Mouse (Mus musculus) neural tube, embryonic 15.5 days (tissue): Measurements from ENCODE around the gene 4921507P07Rik. TPM values are rescaled to one million over a fixed set of nuclear protein-coding genes. Genes with fewer than 3 reads are reported as not detected.
A peak's percentile ranks its signal among the peaks of the same experiment; 100 is the strongest.

Experiments used
- ATAC-seq: fragments of 200-750 bp; cut with Nextera tagmentation; 2 replicates; pipeline ENCODE4 v1.8.0; 2017; ENCODE audit warnings: mild to moderate bottlenecking, moderate TSS enrichment, moderate library complexity; ENCODE audit not compliant: low FRiP score
- H3K27ac ChIP-seq: fragments of 300-500 bp; sonication (generic); replicated peaks from 2 replicates; pipeline ENCODE4 v1.5.1; 2015; ENCODE audit warnings: mild to moderate bottlenecking, inconsistent platforms
- H3K27me3 ChIP-seq: fragments of 300-500 bp; sonication (generic); replicated peaks from 2 replicates; pipeline ENCODE4 v1.6.1; 2015; ENCODE audit warnings: inconsistent platforms
- H3K36me3 ChIP-seq: fragments of 300-500 bp; sonication (generic); 2 replicates; pipeline ENCODE4 v1.6.1; 2015; ENCODE audit warnings: inconsistent platforms
- H3K4me1 ChIP-seq: fragments of 300-500 bp; sonication (generic); 2 replicates; pipeline ENCODE4 v1.6.1; 2015; ENCODE audit warnings: inconsistent platforms
- H3K4me2 ChIP-seq: fragments of 300-500 bp; sonication (generic); 2 replicates; pipeline ENCODE4 v1.6.1; 2015; ENCODE audit warnings: inconsistent platforms, mild to moderate bottlenecking, moderate library complexity
- H3K4me3 ChIP-seq: fragments of 300-500 bp; sonication (generic); replicated peaks from 2 replicates; pipeline ENCODE4 v1.5.1; 2015; ENCODE audit warnings: mild to moderate bottlenecking, inconsistent platforms
- H3K9ac ChIP-seq: fragments of 300-500 bp; sonication (generic); replicated peaks from 2 replicates; pipeline ENCODE4 v1.6.1; 2015; ENCODE audit warnings: mild to moderate bottlenecking, inconsistent platforms
- H3K9me3 ChIP-seq: fragments of 300-500 bp; sonication (generic); replicated peaks from 2 replicates; pipeline ENCODE4 v1.6.1; 2016; ENCODE audit warnings: inconsistent platforms
- WGBS: fragments of 180-500 bp; shearing (Covaris S2); methylation state at CpG from one replicate; pipeline ENCODE4 v1.1.7; 2015; ENCODE audit warnings: mixed read lengths; 5-methylcytosine and 5-hydroxymethylcytosine counted together
- microRNA-seq: library from miRNA; unstranded; fragments of <30 nt; microRNA quantifications from one replicate; pipeline ENCODE4, GENCODE M21; 2017
- polyA plus RNA-seq: library from polyadenylated mRNA; unstranded; fragments of >200 nt; fragmentation: Nextera tagmentation; extraction: Ambion mirVana; gene quantifications from 2 replicates; pipeline ENCODE4 v1.2.1, GENCODE M21; 2015

The 4921507P07Rik gene
- polyA plus RNA-seq, 1 experiment from 2014 or later, result 2.8 TPM

GRCm38 (mm10) chr6:50527416-50527815 lies 69.0 kb downstream of the 4921507P07Rik start:
- H3K4me3 ChIP-seq, result no peak overlapping the region
- 55% methylated on average over 9 of the region's 9 CpGs for WGBS
- H3K9ac ChIP-seq, result no peak overlapping the region
- no peaks in the 10 kb centered on the region for H3K36me3 ChIP-seq
- H3K27me3 ChIP-seq, result no peaks in the 10 kb centered on the region
- peaks cover 4% of the 10 kb centered on the region; the same call in 1 of the 2 replicates for H3K4me1 ChIP-seq
- no peak overlapping the region for H3K27ac ChIP-seq
- H3K4me2 ChIP-seq, result no peak overlapping the region
- no peak for ATAC-seq
- H3K9me3 ChIP-seq, result no peaks in the 10 kb centered on the region

DNA sequence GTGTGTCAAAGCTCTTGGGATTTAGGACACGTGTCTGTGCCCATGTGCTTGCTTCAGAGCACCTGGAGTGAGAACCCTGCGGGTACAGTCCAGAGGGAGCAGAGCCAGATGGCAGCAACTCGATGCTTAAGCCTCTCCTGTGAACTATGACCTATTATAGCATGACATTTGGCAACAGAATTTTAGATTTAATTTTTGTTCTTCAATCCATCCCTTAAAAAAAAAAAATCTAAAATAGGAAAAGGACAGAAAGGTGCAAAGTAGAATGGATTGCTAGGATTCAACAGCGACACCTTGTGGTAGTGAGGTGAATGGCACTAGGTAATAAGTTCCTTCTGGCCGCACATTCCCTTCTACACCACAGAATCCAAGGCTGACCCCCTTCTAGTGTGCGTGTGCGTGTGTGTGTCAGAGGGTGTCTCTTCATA lies 69.8 kb downstream of the 4921507P07Rik start:
- Histone ChIP-seq H3K27me3 (no peaks in the 10 kb centered on the region), H3K36me3 (no peaks in the 10 kb centered on the region), H3K9ac (no peak overlapping the region), H3K4me3 (no peak overlapping the region), H3K4me1 (peaks cover 4% of the 10 kb centered on the region; the same call in 1 of the 2 replicates), H3K27ac (no peak overlapping the region), H3K9me3 (no peaks in the 10 kb centered on the region), H3K4me2 (no peak overlapping the region)
- WGBS, result 16% methylated on average over 7 of the region's 7 CpGs
- ATAC-seq, result peak; percentile 45; the same call in 1 of the 2 replicates

GRCm38 (mm10) chr6:50525846-50526245 lies 70.6 kb downstream of the 4921507P07Rik start:
- peaks cover 4% of the 10 kb centered on the region; the same call in 1 of the 2 replicates for H3K4me1 ChIP-seq
- H3K4me3 ChIP-seq, result no peak overlapping the region
- H3K36me3 ChIP-seq, result no peaks in the 10 kb centered on the region
- H3K9me3 ChIP-seq, result no peaks in the 10 kb centered on the region
- no peak overlapping the region for H3K4me2 ChIP-seq
- no peak overlapping the region for H3K9ac ChIP-seq
- no peak for ATAC-seq
- H3K27me3 ChIP-seq, result no peaks in the 10 kb centered on the region
- no peak overlapping the region for H3K27ac ChIP-seq
- WGBS, result 81% methylated on average over 8 of the region's 8 CpGs

GRCm38 (mm10) chr6:50524261-50524896 lies 72.1 kb downstream of the 4921507P07Rik start:
- Histone ChIP-seq H3K4me2 (no peak overlapping the region), H3K27me3 (no peaks in the 10 kb centered on the region), H3K4me3 (no peak overlapping the region), H3K36me3 (no peaks in the 10 kb centered on the region), H3K4me1 (peaks cover 4% of the 10 kb centered on the region; the same call in 1 of the 2 replicates), H3K9ac (no peak overlapping the region), H3K27ac (no peak overlapping the region), H3K9me3 (no peaks in the 10 kb centered on the region)
- no peak for ATAC-seq
- 87% methylated on average over 10 of the region's 10 CpGs for WGBS

Small RNA genes within 50 kb of the gene (microRNA-seq; reads per million reads assigned to microRNA genes)
- gene Mir6371, result not detected

Other genes starting within 250 kb of the 4921507P07Rik start
- 6.2 and 6.8 TPM in 2 replicates for gene Osbpl3, start 140.4 kb downstream of the 4921507P07Rik start, polyA plus RNA-seq
- gene Cycs, start 30.1 kb downstream of the 4921507P07Rik start, polyA plus RNA-seq, result 83.8 and 90.0 TPM in 2 replicates
- gene Npvf, start 57.8 kb upstream of the 4921507P07Rik start, polyA plus RNA-seq, result 0.26 TPM in 1 of 2 replicates, not detected in the other